Mouse (Mus musculus) forebrain, embryonic 10.5 days (tissue): ENCODE results near the gene Tgm7. TPM values are rescaled to one million over a fixed set of nuclear protein-coding genes. Genes with fewer than 3 reads are reported as not detected.

Experiments
- DNase-seq: peaks from one replicate; pipeline ENCODE4 v3.0.0-alpha.2; 2017; ENCODE audit warnings: low spot score; ENCODE audit errors: extremely low spot score
- H3K27ac ChIP-seq: fragments of 300-500 bp; sonication (generic); 2 replicates; pipeline ENCODE4 v1.5.1; 2016; ENCODE audit warnings: mild to moderate bottlenecking
- H3K27me3 ChIP-seq: fragments of 300-500 bp; sonication (generic); 2 replicates; pipeline ENCODE4 v1.6.1; 2016; ENCODE audit warnings: mild to moderate bottlenecking; ENCODE audit not compliant: poor library complexity, severe bottlenecking
- H3K36me3 ChIP-seq: fragments of 300-500 bp; sonication (generic); replicated peaks from 2 replicates; pipeline ENCODE4 v1.6.1; 2016; ENCODE audit warnings: mild to moderate bottlenecking, moderate library complexity
- H3K4me1 ChIP-seq: fragments of 300-500 bp; sonication (generic); 2 replicates; pipeline ENCODE4 v1.6.1; 2016
- H3K4me3 ChIP-seq: fragments of 300-500 bp; sonication (generic); 2 replicates; pipeline ENCODE4 v1.5.1; 2016; ENCODE audit warnings: mild to moderate bottlenecking, moderate library complexity
- H3K9me3 ChIP-seq: fragments of 300-500 bp; sonication (generic); 2 replicates; pipeline ENCODE4 v1.6.1; 2016; ENCODE audit warnings: mild to moderate bottlenecking, moderate library complexity
- WGBS: fragments of 180-500 bp; shearing (Covaris S2); methylation state at CpG from one replicate; pipeline ENCODE4 v1.1.7; 2016; 5-methylcytosine and 5-hydroxymethylcytosine counted together
- polyA plus RNA-seq: library from polyadenylated mRNA; unstranded; fragments of >200 nt; fragmentation: Nextera tagmentation; extraction: Ambion mirVana; gene quantifications from 2 replicates; pipeline ENCODE4 v1.2.1, GENCODE M21; 2016

Tgm7 gene
- polyA plus RNA-seq, 1 experiment from 2014 or later, result not detected

DNA sequence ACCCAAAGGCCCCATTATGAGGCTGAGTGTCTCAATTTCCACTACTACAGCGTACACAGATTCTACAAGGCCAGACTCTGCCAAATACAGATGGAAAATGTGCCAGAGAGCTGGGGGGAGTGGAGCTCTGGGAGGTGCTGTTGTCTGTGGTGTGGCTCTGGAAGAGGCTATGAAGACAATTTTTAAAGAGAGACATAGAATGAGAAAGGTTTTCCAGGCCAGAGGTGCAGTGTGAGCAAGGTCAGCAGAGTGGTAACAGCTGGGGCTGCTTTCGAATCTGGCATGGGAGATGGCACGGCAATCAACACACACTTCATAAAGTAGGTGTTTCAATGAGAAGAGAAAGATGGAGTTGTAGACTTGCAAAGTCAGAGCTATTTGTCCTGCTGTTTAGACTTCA is 9.7 kb upstream of the Tgm7 start:
- H3K36me3 ChIP-seq, result no peaks in the 10 kb centered on the region
- H3K27ac ChIP-seq, result no peak overlapping the region
- 93% methylated on average over 3 of the region's 3 CpGs for WGBS
- H3K4me1 ChIP-seq, result no peaks in the 10 kb centered on the region
- H3K27me3 ChIP-seq, result no peaks in the 10 kb centered on the region
- no peaks in the 10 kb centered on the region for H3K9me3 ChIP-seq
- no peak for DNase-seq
- H3K4me3 ChIP-seq, result no peak overlapping the region

DNA sequence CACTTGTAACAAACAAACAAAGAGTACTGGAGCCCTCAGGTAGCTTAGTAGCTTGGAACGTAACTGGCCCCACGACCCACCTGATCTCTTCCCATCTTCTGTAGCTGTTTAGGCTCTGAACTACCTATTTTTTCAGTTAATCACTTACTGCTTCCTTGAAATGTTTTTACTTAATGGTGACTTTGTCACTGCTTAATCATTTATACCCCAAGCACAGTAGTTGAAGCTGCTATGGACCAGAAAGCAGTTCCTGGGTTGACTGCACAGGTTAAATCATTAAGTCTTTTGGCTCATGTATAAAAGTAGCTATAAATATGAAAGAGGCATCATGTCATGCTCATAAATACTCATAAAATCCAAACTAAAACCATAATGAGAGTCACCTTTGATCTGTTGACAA is 5.8 kb upstream of the Tgm7 start:
- Histone ChIP-seq H3K27me3 (no peaks in the 10 kb centered on the region), H3K36me3 (no peaks in the 10 kb centered on the region), H3K4me1 (no peaks in the 10 kb centered on the region), H3K9me3 (no peaks in the 10 kb centered on the region), H3K27ac (no peak overlapping the region), H3K4me3 (no peak overlapping the region)
- 80% methylated on average over 2 of the region's 2 CpGs for WGBS
- DNase-seq, result no peak

DNA sequence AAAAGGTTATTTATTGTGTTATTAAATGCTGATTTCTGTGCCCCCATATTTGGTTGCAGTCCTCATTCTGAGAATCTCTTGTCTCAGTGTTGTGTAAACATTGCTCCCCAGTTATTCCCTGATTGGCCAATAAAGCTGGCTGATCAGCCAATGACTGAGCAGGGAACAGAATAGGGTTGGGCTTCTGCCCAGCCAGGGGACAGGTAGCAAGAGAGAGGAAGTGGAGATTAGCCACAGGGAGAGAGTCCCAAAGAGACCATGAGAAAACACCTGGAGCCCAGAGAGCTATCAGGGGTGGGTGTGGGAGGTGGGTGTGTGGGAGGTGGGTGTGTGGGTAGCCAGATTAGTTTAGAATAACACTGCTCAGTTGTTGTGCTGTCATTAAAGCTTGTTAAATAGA is 3.7 kb downstream of the Tgm7 start:
- Histone ChIP-seq H3K27ac (no peak overlapping the region), H3K4me3 (no peak overlapping the region), H3K27me3 (no peaks in the 10 kb centered on the region), H3K4me1 (no peaks in the 10 kb centered on the region), H3K9me3 (no peaks in the 10 kb centered on the region), H3K36me3 (no peaks in the 10 kb centered on the region)
- DNase-seq, result no peak

DNA sequence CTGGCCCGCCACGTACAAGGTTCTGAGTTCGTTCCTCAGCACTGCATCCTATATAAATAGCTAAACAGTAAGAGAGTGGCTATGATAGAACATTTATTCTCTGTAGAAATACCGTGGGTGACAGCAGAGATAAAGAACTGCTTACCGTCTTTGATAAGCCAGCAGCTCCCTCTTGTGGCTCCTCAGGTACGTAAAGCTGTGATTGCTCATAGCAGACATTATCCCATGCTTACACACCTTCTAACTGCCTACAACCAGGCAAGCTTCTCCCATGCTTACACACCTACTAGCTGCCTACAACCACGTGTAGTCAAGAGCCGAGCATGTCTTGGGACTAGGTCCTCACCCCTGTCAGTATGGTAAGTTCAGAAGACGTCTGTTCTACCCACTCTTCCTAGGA is 7.5 kb downstream of the Tgm7 start:
- peak; percentile 26 for DNase-seq
- Histone ChIP-seq H3K4me1 (no peaks in the 10 kb centered on the region), H3K27ac (no peak overlapping the region), H3K4me3 (no peak overlapping the region), H3K27me3 (no peaks in the 10 kb centered on the region), H3K36me3 (no peaks in the 10 kb centered on the region), H3K9me3 (no peaks in the 10 kb centered on the region)
- WGBS, result 36% methylated on average over 9 of the region's 9 CpGs

DNA sequence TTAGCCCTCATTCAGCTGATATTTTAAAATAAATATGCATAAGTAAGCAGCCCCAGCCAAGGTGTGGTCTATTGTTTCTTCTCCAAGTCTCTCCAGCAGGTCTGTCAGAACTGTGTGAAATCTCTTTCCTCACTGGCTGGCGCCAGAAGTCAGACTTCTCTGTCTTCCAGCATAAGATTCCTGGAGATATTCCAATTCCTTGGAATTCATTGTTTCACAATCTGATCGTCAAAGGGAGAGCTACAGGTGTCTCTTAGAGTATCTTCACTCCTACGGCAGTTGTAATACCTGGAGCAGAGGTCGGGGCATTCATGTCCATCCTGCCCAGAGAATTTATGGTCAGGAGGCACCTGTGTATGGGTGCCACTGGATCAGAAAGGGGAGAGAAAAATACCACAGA is 19.8 kb downstream of the Tgm7 start:
- DNase-seq, result no peak
- no peaks in the 10 kb centered on the region for H3K27me3 ChIP-seq
- no peaks in the 10 kb centered on the region for H3K9me3 ChIP-seq
- H3K4me3 ChIP-seq, result no peak overlapping the region
- H3K4me1 ChIP-seq, result no peaks in the 10 kb centered on the region
- 82% methylated on average over 4 of the region's 4 CpGs for WGBS
- H3K36me3 ChIP-seq, result no peaks in the 10 kb centered on the region
- no peak overlapping the region for H3K27ac ChIP-seq

DNA sequence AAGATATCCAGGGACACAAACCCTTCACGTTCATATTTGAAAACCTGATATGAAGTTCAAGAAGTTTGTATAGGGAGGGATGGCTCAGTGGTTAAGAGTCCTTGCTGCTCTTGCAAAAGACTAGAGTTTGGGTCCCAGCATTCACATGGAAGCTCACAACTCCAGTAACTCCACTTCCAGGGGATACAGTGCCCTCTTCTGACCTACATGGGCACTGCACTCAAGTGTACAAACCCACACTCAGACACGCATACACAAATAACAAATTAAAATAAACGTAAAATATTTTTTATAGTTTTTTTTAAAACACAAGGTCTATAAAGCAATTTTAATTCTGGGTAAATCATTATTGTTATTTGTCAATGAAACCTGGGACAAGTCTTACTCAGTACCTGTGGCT is 21.1 kb downstream of the Tgm7 start:
- Histone ChIP-seq H3K27me3 (no peaks in the 10 kb centered on the region), H3K36me3 (no peaks in the 10 kb centered on the region), H3K9me3 (no peaks in the 10 kb centered on the region), H3K4me1 (no peaks in the 10 kb centered on the region), H3K4me3 (no peak overlapping the region), H3K27ac (no peak overlapping the region)
- DNase-seq, result no peak
- WGBS, result 89% methylated on average over 3 of the region's 3 CpGs

DNA sequence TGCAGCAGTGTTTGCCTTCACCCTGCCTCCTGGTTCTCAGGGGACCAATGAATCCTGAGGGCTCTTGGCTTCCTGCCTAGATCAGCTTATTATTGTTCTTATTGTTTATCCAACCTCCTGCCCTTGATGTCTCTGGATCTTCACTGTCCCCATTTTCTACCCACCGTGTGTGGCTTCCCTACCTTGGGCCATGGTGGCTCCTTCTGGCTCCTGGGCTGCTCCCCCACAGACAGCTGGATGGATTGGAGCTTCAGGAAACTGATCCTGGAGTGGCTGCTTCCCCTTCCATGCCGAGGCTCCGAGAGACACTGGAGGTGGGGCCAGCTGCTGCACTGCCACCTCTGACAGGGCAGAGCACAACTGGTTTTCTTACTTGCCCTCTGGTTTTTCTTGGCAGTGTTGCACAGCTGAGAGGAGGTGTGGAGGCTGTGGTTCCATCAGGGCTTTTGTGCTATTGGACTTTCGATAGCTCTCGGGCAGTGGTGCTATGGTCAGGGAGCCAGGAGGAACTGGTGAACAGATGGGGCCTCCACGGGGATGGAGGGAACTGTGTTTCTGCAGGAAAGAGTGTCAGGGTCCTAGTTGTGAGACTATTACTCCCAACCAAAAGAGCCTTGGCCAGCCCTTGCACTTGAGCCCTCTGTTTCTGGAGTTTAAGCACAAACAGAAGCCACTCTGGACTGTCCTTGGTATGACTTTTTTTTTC is 24.0 kb downstream of the Tgm7 start, which contains the start of gene Tgm5:
Gene Tgm5, minus strand, starts transcription at position 362 of the 706 bp plus-strand sequence.
- Histone ChIP-seq H3K4me1 (no peaks in the 10 kb centered on the region), H3K9me3 (no peaks in the 10 kb centered on the region), H3K4me3 (no peak within 1 kb of the TSS), H3K27ac (no peak within 1 kb of the TSS), H3K27me3 (no peaks in the 10 kb centered on the region), H3K36me3 (no peaks in the 10 kb centered on the region)
- 65% methylated on average over 6 of the region's 6 CpGs for WGBS
- DNase-seq, result no peak

DNA sequence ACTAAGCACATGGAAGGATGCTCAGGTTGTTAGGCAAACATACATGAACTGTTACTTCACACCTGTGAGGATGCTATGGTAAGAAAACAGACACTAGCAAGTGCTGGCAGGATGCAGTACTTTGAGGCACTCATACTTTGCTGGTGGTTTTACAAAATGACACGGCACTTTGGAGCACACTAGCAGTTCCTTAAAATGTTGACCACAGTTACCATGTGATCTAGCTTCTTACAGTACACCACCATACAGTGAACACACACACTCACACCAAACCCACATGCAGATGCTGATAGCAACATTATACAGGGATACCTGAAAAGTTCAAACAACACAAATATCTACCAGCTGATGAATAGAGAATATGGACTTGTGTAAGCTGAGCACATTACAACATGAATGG is 27.0 kb downstream of the Tgm7 start:
- H3K27ac ChIP-seq, result no peak overlapping the region
- WGBS, result 91% methylated on average over 1 of the region's 1 CpGs
- no peaks in the 10 kb centered on the region for H3K4me1 ChIP-seq

DNA sequence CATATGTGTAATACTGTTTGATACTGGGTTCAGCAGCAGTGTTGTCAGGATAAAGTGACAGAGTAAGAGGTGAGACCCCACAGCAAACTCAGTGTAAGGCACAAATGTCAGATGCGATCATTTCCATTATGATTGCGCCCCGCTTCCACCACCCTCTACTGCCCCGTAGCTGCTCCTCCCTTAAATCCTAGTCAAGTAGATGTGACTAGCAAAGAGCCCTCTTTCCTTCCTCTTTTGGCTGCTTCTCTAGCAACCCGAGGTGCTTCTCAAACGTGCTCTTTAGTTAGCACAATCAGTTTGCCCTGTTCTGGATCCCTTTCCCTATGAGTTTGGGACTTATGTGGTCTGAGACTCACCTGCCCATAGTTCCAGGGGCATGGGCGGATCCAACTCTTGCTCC is 34.8 kb downstream of the Tgm7 start:
- no peak overlapping the region for H3K4me3 ChIP-seq
- no peaks in the 10 kb centered on the region for H3K4me1 ChIP-seq
- H3K27me3 ChIP-seq, result no peaks in the 10 kb centered on the region
- H3K9me3 ChIP-seq, result no peaks in the 10 kb centered on the region
- DNase-seq, result no peak
- no peak overlapping the region for H3K27ac ChIP-seq
- WGBS, result 86% methylated on average over 7 of the region's 7 CpGs
- H3K36me3 ChIP-seq, result no peaks in the 10 kb centered on the region

More for the DNA sequence above, 27.0 kb downstream of the Tgm7 start:
- H3K36me3 ChIP-seq, result no peaks in the 10 kb centered on the region
- no peaks in the 10 kb centered on the region for H3K27me3 ChIP-seq
- DNase-seq, result no peak
- H3K4me3 ChIP-seq, result no peak overlapping the region
- no peaks in the 10 kb centered on the region for H3K9me3 ChIP-seq

DNA sequence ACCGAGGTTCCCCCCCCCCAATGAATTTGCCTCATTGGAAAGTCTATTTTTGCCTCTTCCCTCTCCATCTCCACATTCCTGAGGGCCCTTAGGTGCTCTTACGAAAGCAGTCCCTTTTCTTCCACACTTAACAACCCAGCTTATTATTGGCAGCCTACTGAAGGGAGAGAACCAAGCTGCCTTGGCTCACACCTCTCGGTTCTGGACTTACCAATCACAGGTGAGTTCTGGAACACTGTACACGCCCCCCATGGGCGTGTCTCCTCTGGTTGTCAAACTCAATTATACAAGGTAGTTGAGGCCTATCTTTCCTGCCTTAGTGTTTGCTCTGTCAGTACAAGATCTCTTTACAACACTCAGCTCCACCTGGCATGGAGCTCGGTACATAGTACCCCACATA is 37.7 kb downstream of the Tgm7 start:
- DNase-seq, result no peak
- 88% methylated on average over 6 of the region's 6 CpGs for WGBS
- no peak overlapping the region for H3K4me3 ChIP-seq
- H3K27me3 ChIP-seq, result no peaks in the 10 kb centered on the region
- H3K27ac ChIP-seq, result no peak overlapping the region
- H3K36me3 ChIP-seq, result no peaks in the 10 kb centered on the region
- H3K9me3 ChIP-seq, result no peaks in the 10 kb centered on the region
- H3K4me1 ChIP-seq, result no peaks in the 10 kb centered on the region

DNA sequence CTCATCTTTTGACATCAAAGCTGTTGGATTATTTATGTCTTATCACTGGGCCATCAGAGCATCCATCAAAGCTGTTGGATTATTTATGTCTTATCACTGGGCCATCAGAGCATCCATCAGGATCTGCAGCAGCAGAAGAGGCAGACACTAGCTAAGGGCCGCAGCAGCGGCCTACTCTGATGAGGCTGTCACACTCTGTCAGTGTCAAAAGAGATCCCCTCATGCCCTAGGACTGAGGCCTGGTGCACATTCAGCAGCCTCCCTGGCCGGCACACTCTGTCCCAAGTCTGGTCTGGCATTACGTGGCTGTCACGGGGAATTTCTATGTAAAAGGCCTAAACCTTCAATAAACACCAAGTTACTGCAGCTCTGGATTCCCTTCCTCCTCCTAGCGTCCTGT is 40.1 kb downstream of the Tgm7 start:
- no peak overlapping the region for H3K27ac ChIP-seq
- DNase-seq, result no peak
- no peaks in the 10 kb centered on the region for H3K27me3 ChIP-seq
- no peaks in the 10 kb centered on the region for H3K9me3 ChIP-seq
- WGBS, result 82% methylated on average over 6 of the region's 6 CpGs
- H3K4me3 ChIP-seq, result no peak overlapping the region
- no peaks in the 10 kb centered on the region for H3K36me3 ChIP-seq
- no peaks in the 10 kb centered on the region for H3K4me1 ChIP-seq

DNA sequence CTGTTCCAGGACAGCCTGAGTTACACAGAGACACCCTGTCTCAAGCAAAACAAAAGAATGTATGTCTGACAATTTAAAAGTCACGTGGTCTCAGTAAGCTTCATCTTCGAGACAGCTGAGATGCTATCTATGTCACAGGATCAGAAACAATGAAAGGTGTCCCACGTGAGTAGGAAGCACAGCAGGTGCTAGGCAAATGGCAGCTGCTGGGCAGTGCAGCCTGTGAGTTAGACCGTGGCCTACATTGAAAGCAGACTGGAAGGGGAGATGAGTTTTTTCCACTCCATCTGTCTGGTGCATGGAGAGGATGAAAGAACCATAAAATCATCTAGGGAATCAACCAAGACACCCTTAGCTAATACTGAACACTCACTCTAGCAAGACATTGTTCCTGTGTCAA is 42.5 kb downstream of the Tgm7 start:
- no peaks in the 10 kb centered on the region for H3K27me3 ChIP-seq
- no peak for DNase-seq
- H3K27ac ChIP-seq, result no peak overlapping the region
- H3K4me3 ChIP-seq, result no peak overlapping the region
- WGBS, result 71% methylated on average over 4 of the region's 4 CpGs
- no peaks in the 10 kb centered on the region for H3K9me3 ChIP-seq
- H3K36me3 ChIP-seq, result no peaks in the 10 kb centered on the region
- no peaks in the 10 kb centered on the region for H3K4me1 ChIP-seq

DNA sequence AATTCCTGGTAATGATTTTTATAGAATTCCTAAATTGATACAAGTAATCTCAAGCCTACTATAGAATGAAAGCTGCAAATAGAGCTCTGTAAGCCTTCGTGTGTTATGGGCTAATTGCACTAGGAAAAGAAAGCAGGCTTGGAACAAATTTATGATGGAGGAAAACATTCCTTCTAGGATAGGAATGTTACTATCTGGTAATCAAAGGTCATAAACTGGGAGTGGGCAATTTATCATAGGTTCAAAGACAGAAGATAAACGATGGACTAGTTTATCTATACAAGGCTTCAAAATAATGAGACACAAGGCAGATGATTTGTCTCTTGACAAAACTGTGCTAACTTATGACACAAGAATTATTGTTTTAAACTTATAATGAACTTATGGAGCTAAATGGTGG is 48.3 kb downstream of the Tgm7 start:
- DNase-seq, result no peak
- Histone ChIP-seq H3K9me3 (no peaks in the 10 kb centered on the region), H3K27ac (no peak overlapping the region), H3K4me1 (no peaks in the 10 kb centered on the region), H3K27me3 (no peaks in the 10 kb centered on the region), H3K4me3 (no peak overlapping the region), H3K36me3 (no peaks in the 10 kb centered on the region)
- WGBS, result 88% methylated on average over 2 of the region's 2 CpGs

DNA sequence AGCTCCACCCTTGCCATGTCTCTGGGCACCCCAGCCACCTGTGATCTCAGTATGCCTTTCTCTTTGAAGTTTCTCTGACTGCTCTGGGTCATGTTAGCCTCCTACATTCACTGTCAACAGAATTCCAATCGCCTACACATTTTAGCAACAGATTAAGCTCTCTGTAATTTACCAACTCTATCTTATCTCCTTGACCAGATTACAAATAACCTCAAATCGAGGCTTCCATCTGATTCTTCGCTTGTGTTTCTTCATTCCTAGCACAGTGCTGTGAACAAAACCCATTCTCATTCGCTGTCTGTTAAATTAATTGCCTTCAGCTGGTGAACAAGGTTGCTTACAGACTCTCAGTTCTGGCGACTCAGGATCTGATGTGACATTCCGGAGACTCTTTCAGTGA is 51.6 kb downstream of the Tgm7 start:
- Histone ChIP-seq H3K9me3 (no peaks in the 10 kb centered on the region), H3K4me3 (no peak overlapping the region), H3K36me3 (no peaks in the 10 kb centered on the region), H3K4me1 (no peaks in the 10 kb centered on the region), H3K27me3 (no peaks in the 10 kb centered on the region), H3K27ac (no peak overlapping the region)
- WGBS, result 82% methylated on average over 6 of the region's 6 CpGs
- no peak for DNase-seq
